Mouse (Mus musculus): Measurements from ENCODE around the gene Slc22a23. TPM values are rescaled to one million over a fixed set of nuclear protein-coding genes. Genes with fewer than 3 reads are reported as not detected.

Gene Slc22a23
- polyA plus RNA-seq, 1 experiment: 43.9 TPM

- H3K4me1 ChIP-seq (ENCODE audit: control insufficient read depth, insufficient read depth, low read length): no peaks in the 10 kb centered on the region
- no peak for DNase-seq
- no peak overlapping the region for H3K27ac ChIP-seq (ENCODE audit: insufficient read depth, low read length)
- TF ChIP-seq CTCF (IDR thresholded peaks at IDR 0.05; ENCODE audit: borderline replicate concordance, insufficient read depth, low read depth, low read length): no peak
- TF ChIP-seq POLR2A (IDR thresholded peaks at IDR 0.05; ENCODE audit: borderline replicate concordance, insufficient read depth, low read length): no peak
- WGBS: 95% methylated on average over 12 of the region's 12 CpGs
- H3K27me3 ChIP-seq (ENCODE audit: control insufficient read depth, insufficient read depth, low read length): no peaks in the 10 kb centered on the region
- H3K4me3 ChIP-seq (replicated peaks; ENCODE audit: insufficient read depth, low read depth, low read length): no peak overlapping the region
These were observed 49.1 kb downstream of the Slc22a23 start for GRCm38 (mm10) chr13:34295787-34296435.

- Histone ChIP-seq H3K4me3 (replicated peaks; ENCODE audit: insufficient read depth, low read depth, low read length) (no peak overlapping the region), H3K27ac (ENCODE audit: insufficient read depth, low read length) (no peak overlapping the region), H3K27me3 (ENCODE audit: control insufficient read depth, insufficient read depth, low read length) (no peaks in the 10 kb centered on the region), H3K4me1 (ENCODE audit: control insufficient read depth, insufficient read depth, low read length) (no peaks in the 10 kb centered on the region)
- TF ChIP-seq CTCF (IDR thresholded peaks at IDR 0.05; ENCODE audit: borderline replicate concordance, insufficient read depth, low read depth, low read length) (no peak), POLR2A (IDR thresholded peaks at IDR 0.05; ENCODE audit: borderline replicate concordance, insufficient read depth, low read length) (no peak)
- 84% methylated on average over 4 of the region's 4 CpGs for WGBS
- DNase-seq: no peak
These were observed 50.8 kb downstream of the Slc22a23 start for GRCm38 (mm10) chr13:34294212-34294611.

GRCm38 (mm10) chr13:34292042-34292441, 52.9 kb downstream of the Slc22a23 start:
- Histone ChIP-seq H3K27me3 (ENCODE audit: control insufficient read depth, insufficient read depth, low read length) (no peaks in the 10 kb centered on the region), H3K27ac (ENCODE audit: insufficient read depth, low read length) (no peak overlapping the region), H3K4me1 (ENCODE audit: control insufficient read depth, insufficient read depth, low read length) (peaks cover 4% of the 10 kb centered on the region; the same call in 1 of the 2 replicates), H3K4me3 (replicated peaks; ENCODE audit: insufficient read depth, low read depth, low read length) (no peak overlapping the region)
- WGBS: 89% methylated on average over 2 of the region's 2 CpGs
- TF ChIP-seq CTCF (IDR thresholded peaks at IDR 0.05; ENCODE audit: borderline replicate concordance, insufficient read depth, low read depth, low read length) (no peak), POLR2A (IDR thresholded peaks at IDR 0.05; ENCODE audit: borderline replicate concordance, insufficient read depth, low read length) (no peak)
- DNase-seq: no peak

GRCm38 (mm10) chr13:34290346-34290745, 54.6 kb downstream of the Slc22a23 start:
- Histone ChIP-seq H3K4me1 (ENCODE audit: control insufficient read depth, insufficient read depth, low read length) (peaks cover 4% of the 10 kb centered on the region; the same call in 1 of the 2 replicates), H3K27me3 (ENCODE audit: control insufficient read depth, insufficient read depth, low read length) (no peaks in the 10 kb centered on the region), H3K4me3 (replicated peaks; ENCODE audit: insufficient read depth, low read depth, low read length) (no peak overlapping the region), H3K27ac (ENCODE audit: insufficient read depth, low read length) (no peak overlapping the region)
- no peak for TF ChIP-seq POLR2A (IDR thresholded peaks at IDR 0.05; ENCODE audit: borderline replicate concordance, insufficient read depth, low read length)
- no peak for TF ChIP-seq CTCF (IDR thresholded peaks at IDR 0.05; ENCODE audit: borderline replicate concordance, insufficient read depth, low read depth, low read length)
- DNase-seq: no peak
- 100% methylated on average over 1 of the region's 1 CpGs for WGBS

- Histone ChIP-seq H3K4me3 (replicated peaks; ENCODE audit: insufficient read depth, low read depth, low read length) (no peak overlapping the region), H3K27ac (ENCODE audit: insufficient read depth, low read length) (no peak overlapping the region), H3K27me3 (ENCODE audit: control insufficient read depth, insufficient read depth, low read length) (no peaks in the 10 kb centered on the region), H3K4me1 (ENCODE audit: control insufficient read depth, insufficient read depth, low read length) (peaks cover 4% of the 10 kb centered on the region; the same call in 1 of the 2 replicates)
- TF ChIP-seq POLR2A (IDR thresholded peaks at IDR 0.05; ENCODE audit: borderline replicate concordance, insufficient read depth, low read length) (no peak), CTCF (IDR thresholded peaks at IDR 0.05; ENCODE audit: borderline replicate concordance, insufficient read depth, low read depth, low read length) (no peak)
- WGBS: 81% methylated on average over 2 of the region's 2 CpGs
- no peak for DNase-seq
These were observed 55.4 kb downstream of the Slc22a23 start for GRCm38 (mm10) chr13:34289567-34289966.

GRCm38 (mm10) chr13:34288129-34288528, 56.9 kb downstream of the Slc22a23 start:
- TF ChIP-seq POLR2A (IDR thresholded peaks at IDR 0.05; ENCODE audit: borderline replicate concordance, insufficient read depth, low read length) (no peak), CTCF (IDR thresholded peaks at IDR 0.05; ENCODE audit: borderline replicate concordance, insufficient read depth, low read depth, low read length) (no peak)
- no peak for DNase-seq
- Histone ChIP-seq H3K4me1 (ENCODE audit: control insufficient read depth, insufficient read depth, low read length) (peaks cover 4% of the 10 kb centered on the region; the same call in 1 of the 2 replicates), H3K27me3 (ENCODE audit: control insufficient read depth, insufficient read depth, low read length) (no peaks in the 10 kb centered on the region), H3K27ac (ENCODE audit: insufficient read depth, low read length) (no peak overlapping the region), H3K4me3 (replicated peaks; ENCODE audit: insufficient read depth, low read depth, low read length) (no peak overlapping the region)
- WGBS: 61% methylated on average over 2 of the region's 2 CpGs

- DNase-seq: no peak
- H3K27me3 ChIP-seq (ENCODE audit: control insufficient read depth, insufficient read depth, low read length): no peaks in the 10 kb centered on the region
- WGBS: 56% methylated on average over 9 of the region's 9 CpGs
- no peak overlapping the region for H3K27ac ChIP-seq (ENCODE audit: insufficient read depth, low read length)
- TF ChIP-seq POLR2A (IDR thresholded peaks at IDR 0.05; ENCODE audit: borderline replicate concordance, insufficient read depth, low read length) (no peak), CTCF (IDR thresholded peaks at IDR 0.05; ENCODE audit: borderline replicate concordance, insufficient read depth, low read depth, low read length) (no peak)
- H3K4me3 ChIP-seq (replicated peaks; ENCODE audit: insufficient read depth, low read depth, low read length): no peak overlapping the region
- H3K4me1 ChIP-seq (ENCODE audit: control insufficient read depth, insufficient read depth, low read length): peaks cover 4% of the 10 kb centered on the region; the same call in 1 of the 2 replicates
These were observed 57.3 kb downstream of the Slc22a23 start for GRCm38 (mm10) chr13:34287601-34288083.

GRCm38 (mm10) chr13:34281360-34281759, 63.6 kb downstream of the Slc22a23 start:
- H3K27me3 ChIP-seq (ENCODE audit: control insufficient read depth, insufficient read depth, low read length): no peaks in the 10 kb centered on the region
- no peak for TF ChIP-seq CTCF (IDR thresholded peaks at IDR 0.05; ENCODE audit: borderline replicate concordance, insufficient read depth, low read depth, low read length)
- no peak for TF ChIP-seq POLR2A (IDR thresholded peaks at IDR 0.05; ENCODE audit: borderline replicate concordance, insufficient read depth, low read length)
- WGBS: 94% methylated on average over 6 of the region's 6 CpGs
- no peak overlapping the region for H3K27ac ChIP-seq (ENCODE audit: insufficient read depth, low read length)
- no peak overlapping the region for H3K4me3 ChIP-seq (replicated peaks; ENCODE audit: insufficient read depth, low read depth, low read length)
- no peak for DNase-seq
- peaks cover 7% of the 10 kb centered on the region for H3K4me1 ChIP-seq (ENCODE audit: control insufficient read depth, insufficient read depth, low read length)

Measured in cerebellum, adult 2 months (tissue).